Mouse (Mus musculus): Measurements from ENCODE around the gene Dpf1.

The Dpf1 gene

GRCm38 (mm10) chr7:29303738-29304462 lies at the start of gene Dpf1:
Dpf1 (plus strand) TSS chr7:29303951.
- no peak for DNase-seq (ENCODE audit: low read depth, low spot score)

GRCm38 (mm10) chr7:29255875-29256274 lies 47.9 kb upstream of the Dpf1 start:
- DNase-seq (ENCODE audit: low read depth, low spot score) = no peak

GRCm38 (mm10) chr7:29257368-29257767 lies 46.4 kb upstream of the Dpf1 start:
- no peak for DNase-seq (ENCODE audit: low read depth, low spot score)

GRCm38 (mm10) chr7:29259781-29260730 lies 43.7 kb upstream of the Dpf1 start:
- DNase-seq (ENCODE audit: low read depth, low spot score) = no peak

GRCm38 (mm10) chr7:29262151-29262550 lies 41.6 kb upstream of the Dpf1 start:
- DNase-seq (ENCODE audit: low read depth, low spot score) = no peak

GRCm38 (mm10) chr7:29263831-29264230 lies 39.9 kb upstream of the Dpf1 start:
- no peak for DNase-seq (ENCODE audit: low read depth, low spot score)

GRCm38 (mm10) chr7:29265636-29266035 lies 38.1 kb upstream of the Dpf1 start:
- DNase-seq (ENCODE audit: low read depth, low spot score) = no peak

GRCm38 (mm10) chr7:29266931-29267330 lies 36.8 kb upstream of the Dpf1 start:
- DNase-seq (ENCODE audit: low read depth, low spot score) = no peak

GRCm38 (mm10) chr7:29270445-29270844 lies 33.3 kb upstream of the Dpf1 start:
- DNase-seq (ENCODE audit: low read depth, low spot score) = no peak

- no peak for DNase-seq (ENCODE audit: low read depth, low spot score)
Observed at GRCm38 (mm10) chr7:29271687-29272465, 31.9 kb upstream of the Dpf1 start.

GRCm38 (mm10) chr7:29276715-29277114 lies 27.0 kb upstream of the Dpf1 start:
- DNase-seq (ENCODE audit: low read depth, low spot score) = no peak

GRCm38 (mm10) chr7:29277510-29277909 lies 26.2 kb upstream of the Dpf1 start:
- no peak for DNase-seq (ENCODE audit: low read depth, low spot score)

- no peak for DNase-seq (ENCODE audit: low read depth, low spot score)
Observed at GRCm38 (mm10) chr7:29279261-29279660, 24.5 kb upstream of the Dpf1 start.

GRCm38 (mm10) chr7:29279924-29280323 lies 23.8 kb upstream of the Dpf1 start:
- no peak for DNase-seq (ENCODE audit: low read depth, low spot score)

GRCm38 (mm10) chr7:29280801-29281200 lies 22.9 kb upstream of the Dpf1 start:
- no peak for DNase-seq (ENCODE audit: low read depth, low spot score)

- no peak for DNase-seq (ENCODE audit: low read depth, low spot score)
Observed at GRCm38 (mm10) chr7:29281201-29282073, 22.3 kb upstream of the Dpf1 start, which contains the start of gene Spint2. Spint2 (minus strand) TSS chr7:29281912.

GRCm38 (mm10) chr7:29282074-29282554 lies 21.6 kb upstream of the Dpf1 start:
- no peak for DNase-seq (ENCODE audit: low read depth, low spot score)

- no peak for DNase-seq (ENCODE audit: low read depth, low spot score)
Observed at GRCm38 (mm10) chr7:29283876-29284275, 19.9 kb upstream of the Dpf1 start.

GRCm38 (mm10) chr7:29284523-29284922 lies 19.2 kb upstream of the Dpf1 start:
- DNase-seq (ENCODE audit: low read depth, low spot score) = no peak

- no peak for DNase-seq (ENCODE audit: low read depth, low spot score)
Observed at GRCm38 (mm10) chr7:29287481-29287880, 16.3 kb upstream of the Dpf1 start.

- no peak for DNase-seq (ENCODE audit: low read depth, low spot score)
Observed at GRCm38 (mm10) chr7:29288079-29288478, 15.7 kb upstream of the Dpf1 start.
